Mouse (Mus musculus): ENCODE results near the gene Mak. TPM values are rescaled to one million over a fixed set of nuclear protein-coding genes. Genes with fewer than 3 reads are reported as not detected.
A peak's percentile ranks its signal among the peaks of the same experiment; 100 is the strongest.

Gene Mak
- 98.5 and 99.6 TPM in 2 replicates for polyA plus RNA-seq (2012; rRNA removed)

GRCm38 (mm10) chr13:41079421-41079780, at the start of gene Mak:
TSS of gene Mak (minus strand) at chr13:41079706.
- Histone ChIP-seq H3K27me3 (ENCODE audit: control insufficient read depth, insufficient read depth, low read length) (no peaks in the 10 kb centered on the region), H3K36me3 (ENCODE audit: control insufficient read depth, insufficient read depth, low read length) (no peaks in the 10 kb centered on the region), H3K27ac (ENCODE audit: control insufficient read depth, insufficient read depth, low read depth, low read length) (0 out of 2 replicates have a peak within 1 kb of the TSS, but pooled peaks have one; percentile 27), H3K4me1 (ENCODE audit: control insufficient read depth, insufficient read depth, low read length) (no peaks in the 10 kb centered on the region; the same call in none of the 2 replicates), H3K4me3 (ENCODE audit: control insufficient read depth, low read depth, low read length) (peak within 1 kb of the TSS; percentile 89)
- TF ChIP-seq CTCF (IDR thresholded peaks at IDR 0.05; ENCODE audit: control insufficient read depth, insufficient read depth, insufficient replicate concordance, low read depth, low read length): no peak
- peak; percentile 84 for TF ChIP-seq POLR2A (IDR thresholded peaks at IDR 0.05; ENCODE audit: control insufficient read depth, low read depth, low read length)

- H3K4me3 ChIP-seq (ENCODE audit: control insufficient read depth, low read depth, low read length): no peak overlapping the region
- H3K36me3 ChIP-seq (ENCODE audit: control insufficient read depth, insufficient read depth, low read length): no peaks in the 10 kb centered on the region
- no peaks in the 10 kb centered on the region; the same call in 1 of the 2 replicates for H3K4me1 ChIP-seq (ENCODE audit: control insufficient read depth, insufficient read depth, low read length)
- no peaks in the 10 kb centered on the region for H3K27me3 ChIP-seq (ENCODE audit: control insufficient read depth, insufficient read depth, low read length)
- H3K27ac ChIP-seq (ENCODE audit: control insufficient read depth, insufficient read depth, low read depth, low read length): no peak overlapping the region
- TF ChIP-seq POLR2A (IDR thresholded peaks at IDR 0.05; ENCODE audit: control insufficient read depth, low read depth, low read length) (no peak), CTCF (IDR thresholded peaks at IDR 0.05; ENCODE audit: control insufficient read depth, insufficient read depth, insufficient replicate concordance, low read depth, low read length) (no peak)
Measured at GRCm38 (mm10) chr13:41129061-41129460, 49.6 kb upstream of the Mak start.

- Histone ChIP-seq H3K4me3 (ENCODE audit: control insufficient read depth, low read depth, low read length) (no peak overlapping the region), H3K27ac (ENCODE audit: control insufficient read depth, insufficient read depth, low read depth, low read length) (no peak overlapping the region), H3K4me1 (ENCODE audit: control insufficient read depth, insufficient read depth, low read length) (no peaks in the 10 kb centered on the region; the same call in 1 of the 2 replicates), H3K27me3 (ENCODE audit: control insufficient read depth, insufficient read depth, low read length) (no peaks in the 10 kb centered on the region), H3K36me3 (ENCODE audit: control insufficient read depth, insufficient read depth, low read length) (no peaks in the 10 kb centered on the region)
- TF ChIP-seq POLR2A (IDR thresholded peaks at IDR 0.05; ENCODE audit: control insufficient read depth, low read depth, low read length) (no peak), CTCF (IDR thresholded peaks at IDR 0.05; ENCODE audit: control insufficient read depth, insufficient read depth, insufficient replicate concordance, low read depth, low read length) (no peak)
Measured at GRCm38 (mm10) chr13:41128326-41128725, 48.8 kb upstream of the Mak start.

GRCm38 (mm10) chr13:41123666-41124225, 44.2 kb upstream of the Mak start:
- no peak for TF ChIP-seq CTCF (IDR thresholded peaks at IDR 0.05; ENCODE audit: control insufficient read depth, insufficient read depth, insufficient replicate concordance, low read depth, low read length)
- no peak for TF ChIP-seq POLR2A (IDR thresholded peaks at IDR 0.05; ENCODE audit: control insufficient read depth, low read depth, low read length)
- Histone ChIP-seq H3K4me1 (ENCODE audit: control insufficient read depth, insufficient read depth, low read length) (no peaks in the 10 kb centered on the region; the same call in 1 of the 2 replicates), H3K27ac (ENCODE audit: control insufficient read depth, insufficient read depth, low read depth, low read length) (no peak overlapping the region), H3K36me3 (ENCODE audit: control insufficient read depth, insufficient read depth, low read length) (no peaks in the 10 kb centered on the region), H3K27me3 (ENCODE audit: control insufficient read depth, insufficient read depth, low read length) (no peaks in the 10 kb centered on the region), H3K4me3 (ENCODE audit: control insufficient read depth, low read depth, low read length) (no peak overlapping the region)

- Histone ChIP-seq H3K36me3 (ENCODE audit: control insufficient read depth, insufficient read depth, low read length) (no peaks in the 10 kb centered on the region), H3K27me3 (ENCODE audit: control insufficient read depth, insufficient read depth, low read length) (no peaks in the 10 kb centered on the region), H3K27ac (ENCODE audit: control insufficient read depth, insufficient read depth, low read depth, low read length) (no peak overlapping the region), H3K4me1 (ENCODE audit: control insufficient read depth, insufficient read depth, low read length) (peaks cover 3% of the 10 kb centered on the region), H3K4me3 (ENCODE audit: control insufficient read depth, low read depth, low read length) (no peak overlapping the region)
- no peak for TF ChIP-seq POLR2A (IDR thresholded peaks at IDR 0.05; ENCODE audit: control insufficient read depth, low read depth, low read length)
- no peak for TF ChIP-seq CTCF (IDR thresholded peaks at IDR 0.05; ENCODE audit: control insufficient read depth, insufficient read depth, insufficient replicate concordance, low read depth, low read length)
Measured at GRCm38 (mm10) chr13:41119152-41119945, 39.8 kb upstream of the Mak start.

- Histone ChIP-seq H3K36me3 (ENCODE audit: control insufficient read depth, insufficient read depth, low read length) (no peaks in the 10 kb centered on the region), H3K27me3 (ENCODE audit: control insufficient read depth, insufficient read depth, low read length) (0 out of 2 replicates have a peak, but pooled peaks cover 3% of the 10 kb centered on the region), H3K27ac (ENCODE audit: control insufficient read depth, insufficient read depth, low read depth, low read length) (no peak within 1 kb of the TSS), H3K4me1 (ENCODE audit: control insufficient read depth, insufficient read depth, low read length) (peaks cover 6% of the 10 kb centered on the region), H3K4me3 (ENCODE audit: control insufficient read depth, low read depth, low read length) (peak within 1 kb of the TSS; percentile 36)
- TF ChIP-seq POLR2A (IDR thresholded peaks at IDR 0.05; ENCODE audit: control insufficient read depth, low read depth, low read length) (no peak), CTCF (IDR thresholded peaks at IDR 0.05; ENCODE audit: control insufficient read depth, insufficient read depth, insufficient replicate concordance, low read depth, low read length) (no peak)
Measured at GRCm38 (mm10) chr13:41113940-41114339, 34.4 kb upstream of the Mak start, which contains the start of gene Sycp2l. TSS of gene Sycp2l (plus strand) at chr13:41114307.

GRCm38 (mm10) chr13:41110935-41111334, 31.4 kb upstream of the Mak start, which contains the start of gene Gcm2:
TSS of gene Gcm2 (minus strand) at chr13:41111035.
- no peak within 1 kb of the TSS for H3K4me3 ChIP-seq (ENCODE audit: control insufficient read depth, low read depth, low read length)

More at GRCm38 (mm10) chr13:41110935-41111334, 31.4 kb upstream of the Mak start, which contains the start of gene Gcm2:
- H3K4me1 ChIP-seq (ENCODE audit: control insufficient read depth, insufficient read depth, low read length): peaks cover 6% of the 10 kb centered on the region
- H3K27me3 ChIP-seq (ENCODE audit: control insufficient read depth, insufficient read depth, low read length): 0 out of 2 replicates have a peak, but pooled peaks cover 3% of the 10 kb centered on the region
- TF ChIP-seq POLR2A (IDR thresholded peaks at IDR 0.05; ENCODE audit: control insufficient read depth, low read depth, low read length): no peak
- TF ChIP-seq CTCF (IDR thresholded peaks at IDR 0.05; ENCODE audit: control insufficient read depth, insufficient read depth, insufficient replicate concordance, low read depth, low read length): no peak
- no peak within 1 kb of the TSS for H3K27ac ChIP-seq (ENCODE audit: control insufficient read depth, insufficient read depth, low read depth, low read length)
- H3K36me3 ChIP-seq (ENCODE audit: control insufficient read depth, insufficient read depth, low read length): no peaks in the 10 kb centered on the region
